Mouse (Mus musculus): ENCODE measurements around the gene Fgg. TPM values are rescaled to one million over a fixed set of nuclear protein-coding genes. Genes with fewer than 3 reads are reported as not detected.

Gene Fgg
- polyA plus RNA-seq, 1 experiment from 2014 or later, result 3.1 TPM

- Histone ChIP-seq H3K9ac (no peak overlapping the region), H3K27me3 (replicated peaks) (0 out of 2 replicates have a peak, but pooled peaks cover 4% of the 10 kb centered on the region), H3K9me3 (replicated peaks) (no peaks in the 10 kb centered on the region), H3K4me2 (no peak overlapping the region), H3K4me1 (replicated peaks) (no peaks in the 10 kb centered on the region), H3K36me3 (no peaks in the 10 kb centered on the region), H3K27ac (ENCODE audit: poor library complexity, severe bottlenecking) (no peak overlapping the region), H3K4me3 (no peak overlapping the region)
- 2% methylated on average over 2 of the region's 2 CpGs for WGBS
- ATAC-seq (ENCODE audit: insufficient number of reproducible peaks, low FRiP score), result no peak
Observed at GRCm38 (mm10) chr3:83002191-83002590, 5.3 kb upstream of the Fgg start.

GRCm38 (mm10) chr3:83003068-83003467 lies 4.5 kb upstream of the Fgg start:
- Histone ChIP-seq H3K9ac (no peak overlapping the region), H3K4me2 (no peak overlapping the region), H3K4me1 (replicated peaks) (no peaks in the 10 kb centered on the region), H3K36me3 (no peaks in the 10 kb centered on the region), H3K27ac (ENCODE audit: poor library complexity, severe bottlenecking) (no peak overlapping the region), H3K4me3 (no peak overlapping the region), H3K9me3 (replicated peaks) (no peaks in the 10 kb centered on the region), H3K27me3 (replicated peaks) (no peaks in the 10 kb centered on the region)
- WGBS, result 85% methylated on average over 8 of the region's 8 CpGs
- no peak for ATAC-seq (ENCODE audit: insufficient number of reproducible peaks, low FRiP score)

- Histone ChIP-seq H3K4me1 (replicated peaks) (no peaks in the 10 kb centered on the region), H3K27ac (ENCODE audit: poor library complexity, severe bottlenecking) (no peak overlapping the region), H3K4me2 (no peak overlapping the region), H3K9me3 (replicated peaks) (no peaks in the 10 kb centered on the region), H3K4me3 (no peak overlapping the region), H3K27me3 (replicated peaks) (no peaks in the 10 kb centered on the region), H3K9ac (no peak overlapping the region), H3K36me3 (no peaks in the 10 kb centered on the region)
- no peak for ATAC-seq (ENCODE audit: insufficient number of reproducible peaks, low FRiP score)
- WGBS, result 84% methylated on average over 7 of the region's 7 CpGs
Observed at GRCm38 (mm10) chr3:83004801-83005200, 2.7 kb upstream of the Fgg start.

- no peak overlapping the region for H3K27ac ChIP-seq (ENCODE audit: poor library complexity, severe bottlenecking)
- no peaks in the 10 kb centered on the region for H3K4me1 ChIP-seq (replicated peaks)
- no peaks in the 10 kb centered on the region for H3K9me3 ChIP-seq (replicated peaks)
- no peak overlapping the region for H3K9ac ChIP-seq
- H3K27me3 ChIP-seq (replicated peaks), result no peaks in the 10 kb centered on the region
- no peak overlapping the region for H3K4me2 ChIP-seq
- no peaks in the 10 kb centered on the region for H3K36me3 ChIP-seq
- no peak for ATAC-seq (ENCODE audit: insufficient number of reproducible peaks, low FRiP score)
- 76% methylated on average over 11 of the region's 11 CpGs for WGBS
- no peak overlapping the region for H3K4me3 ChIP-seq
Observed at GRCm38 (mm10) chr3:83010291-83010690, 2.8 kb downstream of the Fgg start.

- no peaks in the 10 kb centered on the region for H3K27me3 ChIP-seq (replicated peaks)
- no peaks in the 10 kb centered on the region for H3K36me3 ChIP-seq
- WGBS, result 85% methylated on average over 4 of the region's 4 CpGs
- no peak overlapping the region for H3K4me3 ChIP-seq
- no peak overlapping the region for H3K27ac ChIP-seq (ENCODE audit: poor library complexity, severe bottlenecking)
- ATAC-seq (ENCODE audit: insufficient number of reproducible peaks, low FRiP score), result no peak
- no peaks in the 10 kb centered on the region for H3K4me1 ChIP-seq (replicated peaks)
- H3K4me2 ChIP-seq, result no peak overlapping the region
- H3K9me3 ChIP-seq (replicated peaks), result no peaks in the 10 kb centered on the region
- H3K9ac ChIP-seq, result no peak overlapping the region
Observed at GRCm38 (mm10) chr3:83011136-83011535, 3.6 kb downstream of the Fgg start.

- H3K4me3 ChIP-seq, result no peak overlapping the region
- ATAC-seq (ENCODE audit: insufficient number of reproducible peaks, low FRiP score), result no peak
- 84% methylated on average over 4 of the region's 4 CpGs for whole genome bisulfite sequencing
Observed at GRCm38 (mm10) chr3:83011565-83011964, 4.0 kb downstream of the Fgg start.

GRCm38 (mm10) chr3:83012636-83013035 lies 5.1 kb downstream of the Fgg start:
- H3K4me2 ChIP-seq, result no peak overlapping the region
- no peak for ATAC-seq (ENCODE audit: insufficient number of reproducible peaks, low FRiP score)
- no peaks in the 10 kb centered on the region for H3K9me3 ChIP-seq (replicated peaks)
- no peak overlapping the region for H3K27ac ChIP-seq (ENCODE audit: poor library complexity, severe bottlenecking)
- H3K4me3 ChIP-seq, result no peak overlapping the region
- 84% methylated on average over 19 of the region's 19 CpGs for WGBS
- H3K4me1 ChIP-seq (replicated peaks), result no peaks in the 10 kb centered on the region
- H3K27me3 ChIP-seq (replicated peaks), result no peaks in the 10 kb centered on the region
- no peak overlapping the region for H3K9ac ChIP-seq
- no peaks in the 10 kb centered on the region for H3K36me3 ChIP-seq

More at GRCm38 (mm10) chr3:83011565-83011964, 4.0 kb downstream of the Fgg start:
- Histone ChIP-seq H3K9ac (no peak overlapping the region), H3K36me3 (no peaks in the 10 kb centered on the region), H3K4me2 (no peak overlapping the region), H3K4me1 (replicated peaks) (no peaks in the 10 kb centered on the region), H3K9me3 (replicated peaks) (no peaks in the 10 kb centered on the region), H3K27me3 (replicated peaks) (no peaks in the 10 kb centered on the region), H3K27ac (ENCODE audit: poor library complexity, severe bottlenecking) (no peak overlapping the region)

GRCm38 (mm10) chr3:83013951-83014350 lies 6.4 kb downstream of the Fgg start:
- Histone ChIP-seq H3K4me1 (replicated peaks) (no peaks in the 10 kb centered on the region), H3K9me3 (replicated peaks) (no peaks in the 10 kb centered on the region), H3K9ac (no peak overlapping the region), H3K27ac (ENCODE audit: poor library complexity, severe bottlenecking) (no peak overlapping the region), H3K27me3 (replicated peaks) (no peaks in the 10 kb centered on the region), H3K4me3 (no peak overlapping the region), H3K36me3 (no peaks in the 10 kb centered on the region), H3K4me2 (no peak overlapping the region)
- no peak for ATAC-seq (ENCODE audit: insufficient number of reproducible peaks, low FRiP score)
- 85% methylated on average over 10 of the region's 10 CpGs for WGBS

- H3K27ac ChIP-seq (ENCODE audit: poor library complexity, severe bottlenecking), result no peak overlapping the region
- ATAC-seq (ENCODE audit: insufficient number of reproducible peaks, low FRiP score), result no peak
- no peak overlapping the region for H3K4me3 ChIP-seq
- H3K4me2 ChIP-seq, result no peak overlapping the region
- no peaks in the 10 kb centered on the region for H3K4me1 ChIP-seq (replicated peaks)
- no peaks in the 10 kb centered on the region for H3K36me3 ChIP-seq
- no peaks in the 10 kb centered on the region for H3K27me3 ChIP-seq (replicated peaks)
- H3K9ac ChIP-seq, result no peak overlapping the region
- 74% methylated on average over 1 of the region's 1 CpGs for WGBS
- no peaks in the 10 kb centered on the region for H3K9me3 ChIP-seq (replicated peaks)
Observed at GRCm38 (mm10) chr3:83016236-83016635, 8.7 kb downstream of the Fgg start.

GRCm38 (mm10) chr3:83020387-83020786 lies 12.9 kb downstream of the Fgg start:
- no peaks in the 10 kb centered on the region for H3K4me1 ChIP-seq (replicated peaks)
- H3K4me2 ChIP-seq, result no peak overlapping the region
- H3K27me3 ChIP-seq (replicated peaks), result no peaks in the 10 kb centered on the region
- H3K27ac ChIP-seq (ENCODE audit: poor library complexity, severe bottlenecking), result no peak overlapping the region
- ATAC-seq (ENCODE audit: insufficient number of reproducible peaks, low FRiP score), result no peak
- no peaks in the 10 kb centered on the region for H3K36me3 ChIP-seq
- 81% methylated on average over 2 of the region's 2 CpGs for WGBS
- H3K4me3 ChIP-seq, result no peak overlapping the region
- H3K9ac ChIP-seq, result no peak overlapping the region
- H3K9me3 ChIP-seq (replicated peaks), result no peaks in the 10 kb centered on the region

GRCm38 (mm10) chr3:83021176-83021575 lies 13.7 kb downstream of the Fgg start:
- Histone ChIP-seq H3K36me3 (no peaks in the 10 kb centered on the region), H3K4me1 (replicated peaks) (no peaks in the 10 kb centered on the region), H3K9ac (no peak overlapping the region), H3K4me3 (no peak overlapping the region), H3K4me2 (no peak overlapping the region), H3K9me3 (replicated peaks) (no peaks in the 10 kb centered on the region), H3K27ac (ENCODE audit: poor library complexity, severe bottlenecking) (no peak overlapping the region), H3K27me3 (replicated peaks) (no peaks in the 10 kb centered on the region)
- no peak for ATAC-seq (ENCODE audit: insufficient number of reproducible peaks, low FRiP score)
- WGBS, result 81% methylated on average over 5 of the region's 5 CpGs

- no peak for ATAC-seq (ENCODE audit: insufficient number of reproducible peaks, low FRiP score)
- 73% methylated on average over 6 of the region's 6 CpGs for WGBS
- H3K9me3 ChIP-seq (replicated peaks), result no peaks in the 10 kb centered on the region
- no peaks in the 10 kb centered on the region for H3K36me3 ChIP-seq
- no peak overlapping the region for H3K27ac ChIP-seq (ENCODE audit: poor library complexity, severe bottlenecking)
- no peaks in the 10 kb centered on the region for H3K27me3 ChIP-seq (replicated peaks)
- no peak overlapping the region for H3K9ac ChIP-seq
- H3K4me2 ChIP-seq, result no peak overlapping the region
- H3K4me3 ChIP-seq, result no peak overlapping the region
- H3K4me1 ChIP-seq (replicated peaks), result no peaks in the 10 kb centered on the region
Observed at GRCm38 (mm10) chr3:83025036-83025435, 17.5 kb downstream of the Fgg start.

Measured in heart, embryonic 12.5 days (tissue).